Mouse (Mus musculus) layer of hippocampus, adult 11-12 months (tissue): Measurements from ENCODE around the gene Sectm1b.
"Not testable (repeated sequence)": the region's sequence is repeated elsewhere in the genome, so short reads cannot be mapped to it uniquely, and the experiment has no call there.

ENCODE experiments used
- DNase-seq: peaks from one replicate; pipeline ENCODE4 v3.0.0; 2022; ENCODE audit warnings: low spot score

The Sectm1b gene

GRCm38 (mm10) chr11:121063379-121063778 lies at the start of gene Sectm1b:
Sectm1b (minus strand) TSS chr11:121063569.
- no peak for DNase-seq

- no peak for DNase-seq
Observed at GRCm38 (mm10) chr11:121112091-121112775, 48.9 kb upstream of the Sectm1b start.

GRCm38 (mm10) chr11:121111601-121112000 lies 48.2 kb upstream of the Sectm1b start:
- DNase-seq = no peak

- DNase-seq = no peak
Observed at GRCm38 (mm10) chr11:121111051-121111450, 47.7 kb upstream of the Sectm1b start.

- DNase-seq = no peak
Observed at GRCm38 (mm10) chr11:121109986-121110385, 46.6 kb upstream of the Sectm1b start.

- DNase-seq = no peak
Observed at GRCm38 (mm10) chr11:121108061-121108460, 44.7 kb upstream of the Sectm1b start.

- not testable (repeated sequence) for DNase-seq
Observed at GRCm38 (mm10) chr11:121107242-121107641, 43.9 kb upstream of the Sectm1b start.

GRCm38 (mm10) chr11:121101124-121101805 lies 37.9 kb upstream of the Sectm1b start:
- no peak for DNase-seq

GRCm38 (mm10) chr11:121100692-121101091 lies 37.3 kb upstream of the Sectm1b start:
- no peak for DNase-seq

- no peak for DNase-seq
Observed at GRCm38 (mm10) chr11:121099762-121100161, 36.4 kb upstream of the Sectm1b start.

GRCm38 (mm10) chr11:121092606-121093585 lies 29.5 kb upstream of the Sectm1b start:
- no peak for DNase-seq

GRCm38 (mm10) chr11:121090943-121091342 lies 27.6 kb upstream of the Sectm1b start:
- no peak for DNase-seq

GRCm38 (mm10) chr11:121089756-121090546 lies 26.6 kb upstream of the Sectm1b start:
- DNase-seq = no peak

- DNase-seq = no peak
Observed at GRCm38 (mm10) chr11:121088997-121089396, 25.6 kb upstream of the Sectm1b start.

GRCm38 (mm10) chr11:121086296-121086695 lies 22.9 kb upstream of the Sectm1b start:
- DNase-seq = no peak

GRCm38 (mm10) chr11:121085181-121085580 lies 21.8 kb upstream of the Sectm1b start:
- no peak for DNase-seq

GRCm38 (mm10) chr11:121082857-121083500 lies 19.6 kb upstream of the Sectm1b start:
- DNase-seq = peak; percentile 32

GRCm38 (mm10) chr11:121082250-121082649 lies 18.9 kb upstream of the Sectm1b start:
- DNase-seq = no peak

GRCm38 (mm10) chr11:121081120-121081519 lies 17.8 kb upstream of the Sectm1b start, which contains the start of gene Sectm1a:
Sectm1a (minus strand) TSS chr11:121081220.
- DNase-seq = no peak

- no peak for DNase-seq
Observed at GRCm38 (mm10) chr11:121080330-121080729, 17.0 kb upstream of the Sectm1b start.

- DNase-seq = no peak
Observed at GRCm38 (mm10) chr11:121075655-121076054, 12.3 kb upstream of the Sectm1b start.
